Mouse (Mus musculus): ENCODE results near the gene Zbtb20.

The Zbtb20 gene

DNA sequence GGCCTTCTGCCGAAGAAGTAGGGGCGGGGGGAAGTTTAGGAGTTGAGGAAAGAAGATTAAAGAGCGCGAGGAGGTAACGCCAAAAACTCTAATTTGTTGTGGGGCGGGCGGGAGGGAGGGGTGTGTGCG is at the start of gene Zbtb20:
Gene Zbtb20, plus strand, starts transcription at position 30 of the 129 bp plus-strand sequence.
- no peak for DNase-seq (ENCODE audit: low read depth in 1 of 2, low spot score in 2 of 2)

- no peak for DNase-seq (ENCODE audit: low read depth in 1 of 2, low spot score in 2 of 2)
Observed at GRCm38 (mm10) chr16:42835940-42836339, 39.7 kb upstream of the Zbtb20 start.

DNA sequence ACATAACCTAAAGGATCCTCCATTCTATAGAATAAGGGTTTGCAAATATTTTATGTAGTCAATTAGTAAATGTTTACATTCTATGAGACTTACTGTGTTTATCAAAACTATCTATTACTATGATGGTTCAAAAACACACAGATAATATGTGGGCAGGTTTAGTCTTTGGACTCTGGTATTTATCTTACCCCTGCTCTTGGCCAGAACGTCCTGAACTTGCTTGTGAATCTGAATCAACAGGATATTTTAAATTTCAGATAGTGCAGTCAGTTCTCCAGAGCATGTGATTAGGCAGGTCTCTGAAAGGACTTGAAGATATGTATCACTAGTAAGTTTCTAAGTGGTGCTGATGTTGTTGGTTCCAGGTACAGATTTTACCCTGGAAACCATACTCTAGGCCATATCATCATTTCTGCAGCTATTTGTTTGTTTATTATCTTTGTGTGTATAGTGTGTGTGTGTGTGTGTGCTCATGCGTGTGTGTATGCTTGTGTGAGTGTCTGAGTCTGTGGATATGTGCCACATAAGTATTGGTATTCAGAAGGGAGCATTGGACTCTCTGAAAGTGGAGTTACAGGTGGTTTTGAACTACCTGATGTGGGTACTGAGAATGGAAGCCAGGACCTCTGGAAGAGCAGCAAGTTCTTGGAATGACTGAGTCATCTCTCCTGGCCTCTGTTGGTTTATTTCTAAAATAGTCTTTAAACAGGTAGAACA is 39.1 kb upstream of the Zbtb20 start:
- no peak for DNase-seq (ENCODE audit: low read depth in 1 of 2, low spot score in 2 of 2)

DNA sequence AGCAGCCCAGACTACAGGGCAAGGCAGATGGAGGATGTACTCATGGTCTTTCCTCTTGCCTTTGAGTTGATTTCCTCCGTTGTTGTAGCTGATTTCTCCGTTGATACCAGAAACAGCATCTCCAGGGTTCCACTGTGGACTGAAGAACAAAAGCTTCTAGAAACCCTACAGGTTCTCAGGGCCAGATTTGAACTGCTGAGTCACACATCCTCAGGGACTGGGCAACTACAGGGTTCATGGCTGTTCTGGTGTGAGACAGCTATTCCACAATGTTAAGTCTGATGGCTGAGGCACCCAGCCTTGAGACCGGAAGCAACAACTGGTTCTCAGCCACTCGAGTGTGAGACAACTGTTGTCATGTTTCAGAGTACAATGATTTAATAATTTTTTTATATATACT is 37.5 kb upstream of the Zbtb20 start:
- DNase-seq (ENCODE audit: low read depth in 1 of 2, low spot score in 2 of 2) = no peak

DNA sequence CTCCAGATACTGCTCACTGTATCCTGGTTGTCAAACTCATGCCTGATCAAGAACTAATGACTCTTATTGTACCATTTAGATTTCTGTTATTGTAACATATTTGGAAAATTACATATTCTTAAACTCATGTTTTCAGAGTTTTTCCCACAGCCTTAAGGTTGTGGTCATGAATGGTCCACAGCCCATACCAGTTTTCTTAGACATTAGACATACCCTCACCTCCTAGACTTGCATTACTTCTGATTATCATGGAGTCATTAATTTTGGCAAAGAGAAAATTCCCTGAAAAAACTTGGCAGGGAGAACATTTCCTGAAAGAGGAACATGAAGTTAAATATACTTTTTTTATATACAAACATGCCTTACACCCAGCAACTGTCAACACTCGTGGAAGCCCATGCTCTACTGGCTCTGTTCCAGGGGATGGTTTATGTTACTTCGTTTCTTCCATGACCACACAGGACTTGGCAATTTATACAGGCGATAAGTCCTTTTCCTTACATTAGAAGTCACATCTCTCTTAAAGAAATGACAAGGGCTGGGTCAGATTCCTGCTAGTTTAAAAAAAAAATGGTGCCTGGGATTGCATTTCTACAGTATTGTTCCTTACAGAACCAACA is 18.0 kb upstream of the Zbtb20 start:
- DNase-seq (ENCODE audit: low read depth in 1 of 2, low spot score in 2 of 2) = no peak

GRCm38 (mm10) chr16:42859251-42859650 is 16.4 kb upstream of the Zbtb20 start:
- no peak for DNase-seq (ENCODE audit: low read depth in 1 of 2, low spot score in 2 of 2)

DNA sequence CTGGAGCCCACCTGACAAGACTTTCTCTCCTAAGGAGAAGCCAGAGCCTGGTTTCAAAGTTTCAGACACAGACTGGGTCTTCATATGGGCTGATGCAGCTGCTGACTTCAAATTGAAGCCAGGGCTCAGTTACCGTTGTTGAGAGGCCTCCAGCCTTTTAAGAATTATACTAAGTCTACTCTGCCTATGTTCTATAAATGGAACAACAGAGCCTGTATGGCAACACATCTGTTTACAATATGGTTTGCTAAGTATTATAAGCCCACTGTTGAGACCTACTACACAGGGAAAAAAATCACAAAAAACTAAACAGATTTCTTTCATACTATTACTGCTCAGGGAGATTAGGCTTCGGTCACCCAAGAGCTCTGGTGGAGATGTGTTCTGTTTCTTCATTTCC is 12.4 kb upstream of the Zbtb20 start:
- DNase-seq (ENCODE audit: low read depth in 1 of 2, low spot score in 2 of 2) = no peak

- no peak for DNase-seq (ENCODE audit: low read depth in 1 of 2, low spot score in 2 of 2)
Observed at GRCm38 (mm10) chr16:42866061-42866460, 9.6 kb upstream of the Zbtb20 start.

DNA sequence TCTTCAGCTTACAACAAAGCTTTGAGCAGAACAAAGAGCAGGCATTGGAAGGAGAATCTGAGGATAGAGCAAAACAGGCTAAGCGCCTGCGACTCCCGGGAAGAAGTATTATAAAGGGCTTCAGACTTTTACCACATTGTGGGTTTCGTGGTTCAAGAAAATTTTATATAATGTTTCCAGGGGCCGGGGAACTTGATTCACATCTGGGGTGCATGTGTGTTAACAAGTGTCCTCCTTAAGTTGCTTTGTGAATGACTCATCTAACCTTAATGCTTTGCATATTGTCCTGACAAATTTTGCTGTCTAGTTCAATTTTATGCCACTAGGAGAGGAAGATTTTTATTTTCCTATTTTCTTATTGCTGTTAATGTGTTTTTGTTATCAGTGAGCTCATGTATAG is 3.6 kb upstream of the Zbtb20 start:
- DNase-seq (ENCODE audit: low read depth in 1 of 2, low spot score in 2 of 2) = no peak

- DNase-seq (ENCODE audit: low read depth in 1 of 2, low spot score in 2 of 2) = no peak
Observed at GRCm38 (mm10) chr16:42873942-42874341, 1.7 kb upstream of the Zbtb20 start.

GRCm38 (mm10) chr16:42874456-42874855 is 1.2 kb upstream of the Zbtb20 start:
- no peak for DNase-seq (ENCODE audit: low read depth in 1 of 2, low spot score in 2 of 2)

DNA sequence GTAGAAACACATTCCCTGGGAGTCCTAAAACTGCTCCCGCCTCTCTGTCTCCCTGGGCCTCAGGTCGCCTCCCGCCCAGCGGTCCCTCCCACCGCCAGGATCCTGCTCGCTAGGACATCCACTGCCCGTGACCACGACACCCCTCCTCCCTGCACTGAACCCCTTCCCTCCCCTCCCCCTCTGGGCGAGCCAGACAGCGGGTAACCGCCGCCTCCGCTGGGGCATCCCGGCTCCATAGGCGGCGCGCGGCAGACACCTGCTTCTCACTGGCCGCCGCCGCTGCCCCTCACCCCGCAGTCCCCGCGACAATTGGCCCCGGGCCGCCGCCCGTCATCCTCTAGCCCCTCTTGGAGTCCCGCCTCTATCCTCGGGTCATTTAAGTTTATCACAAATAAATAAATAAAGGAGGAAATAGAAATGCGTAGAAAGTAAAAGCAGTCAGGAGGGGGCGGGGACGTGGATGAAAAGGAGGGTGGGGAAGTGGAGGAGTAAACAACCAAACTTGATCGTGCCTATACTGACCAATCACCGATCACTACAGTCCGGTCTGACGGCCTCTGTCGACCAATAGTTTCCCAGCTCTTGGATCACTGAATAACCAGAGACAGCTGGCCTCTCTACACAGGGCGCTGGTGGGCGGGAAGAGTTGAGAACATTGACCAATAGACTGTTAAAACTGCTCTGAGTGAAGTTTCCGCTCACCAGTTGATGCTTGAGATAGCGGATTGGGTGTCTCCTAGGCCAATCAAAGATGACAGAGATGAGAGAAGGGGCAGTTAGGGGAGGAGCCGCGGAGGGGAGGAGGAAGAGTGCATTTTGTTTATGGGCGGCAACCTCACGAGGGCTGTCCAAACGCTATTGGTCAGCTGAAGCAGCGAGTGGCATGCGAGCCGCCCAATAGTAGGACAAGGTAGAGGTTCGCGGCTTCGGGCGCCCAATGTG is 500 bp upstream of the Zbtb20 start:
- DNase-seq (ENCODE audit: low read depth in 1 of 2, low spot score in 2 of 2) = peak; percentile 97

GRCm38 (mm10) chr16:42876021-42877000 is 630 bp downstream of the Zbtb20 start:
- DNase-seq (ENCODE audit: low read depth in 1 of 2, low spot score in 2 of 2) = peak; percentile 23 to 26

DNA sequence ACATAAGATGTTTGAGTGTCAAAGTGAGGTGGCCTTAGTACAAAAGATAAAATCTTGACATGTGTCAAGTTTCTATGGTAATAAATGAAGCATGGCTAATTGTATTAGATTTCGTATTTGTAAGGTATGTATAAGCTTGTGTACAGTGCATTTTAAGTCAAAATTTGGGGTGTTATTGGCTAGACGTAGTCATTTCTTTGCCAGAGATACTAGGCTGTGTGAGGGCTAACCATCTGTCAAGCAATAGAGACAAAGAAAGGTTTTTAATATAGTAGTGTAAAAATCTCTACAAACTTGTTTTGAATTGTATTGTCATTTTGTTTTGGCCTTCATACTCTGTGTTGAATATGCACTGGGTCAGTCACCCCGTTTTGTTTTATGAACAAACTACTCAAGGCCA is 4.4 kb downstream of the Zbtb20 start:
- no peak for DNase-seq (ENCODE audit: low read depth in 1 of 2, low spot score in 2 of 2)

- no peak for DNase-seq (ENCODE audit: low read depth in 1 of 2, low spot score in 2 of 2)
Observed at GRCm38 (mm10) chr16:42885538-42885937, 9.9 kb downstream of the Zbtb20 start.

- DNase-seq (ENCODE audit: low read depth in 1 of 2, low spot score in 2 of 2) = no peak
Observed at GRCm38 (mm10) chr16:42885964-42886363, 10.3 kb downstream of the Zbtb20 start.

DNA sequence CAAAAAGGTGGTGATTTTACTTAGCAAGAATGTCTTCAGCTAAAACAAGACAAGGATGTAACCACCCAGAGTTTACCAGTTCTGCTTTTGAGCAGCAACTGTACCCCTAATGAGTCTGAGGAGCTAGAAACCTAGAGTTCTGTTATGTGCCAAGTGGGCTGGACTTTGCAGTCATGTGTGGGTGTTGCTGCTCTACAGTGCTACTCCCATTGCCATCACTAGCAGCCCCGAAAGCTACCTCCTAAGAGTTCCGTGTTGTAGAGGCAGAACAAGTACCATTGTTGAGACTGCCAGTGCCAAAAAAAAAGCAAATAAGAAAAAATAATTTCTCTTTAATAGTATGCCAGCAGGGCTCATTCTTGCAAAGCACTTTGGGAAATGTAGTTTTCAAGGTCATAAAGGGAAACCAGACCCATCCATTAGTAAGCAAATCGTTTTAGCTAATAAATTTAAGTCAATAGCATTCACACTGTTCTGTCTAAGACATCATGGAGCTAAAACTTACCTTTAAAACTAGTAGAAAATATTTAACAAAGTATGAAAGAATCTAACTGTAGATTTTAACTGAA is 21.5 kb downstream of the Zbtb20 start:
- DNase-seq (ENCODE audit: low read depth in 1 of 2, low spot score in 2 of 2) = peak in 1 of 2 experiments; percentile 9

DNA sequence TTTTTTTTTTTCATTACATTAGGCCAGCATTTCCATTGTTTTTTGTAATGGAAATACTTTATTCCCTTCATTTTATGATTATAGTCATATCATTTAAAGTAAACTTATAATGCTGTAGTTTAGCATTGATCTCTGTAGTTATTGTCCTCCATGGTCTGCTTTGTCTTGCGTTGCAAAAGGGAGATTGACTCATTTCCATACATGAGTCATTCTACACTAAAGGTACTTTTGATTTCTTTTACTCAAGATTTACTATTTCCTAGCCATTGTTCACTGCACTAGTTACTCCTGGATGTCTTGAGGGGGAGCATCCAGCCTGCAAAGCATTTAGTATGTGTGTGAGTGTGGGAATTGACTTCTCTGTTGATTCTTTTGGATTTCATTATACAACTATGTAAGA is 24.6 kb downstream of the Zbtb20 start:
- DNase-seq (ENCODE audit: low read depth in 1 of 2, low spot score in 2 of 2) = no peak

DNA sequence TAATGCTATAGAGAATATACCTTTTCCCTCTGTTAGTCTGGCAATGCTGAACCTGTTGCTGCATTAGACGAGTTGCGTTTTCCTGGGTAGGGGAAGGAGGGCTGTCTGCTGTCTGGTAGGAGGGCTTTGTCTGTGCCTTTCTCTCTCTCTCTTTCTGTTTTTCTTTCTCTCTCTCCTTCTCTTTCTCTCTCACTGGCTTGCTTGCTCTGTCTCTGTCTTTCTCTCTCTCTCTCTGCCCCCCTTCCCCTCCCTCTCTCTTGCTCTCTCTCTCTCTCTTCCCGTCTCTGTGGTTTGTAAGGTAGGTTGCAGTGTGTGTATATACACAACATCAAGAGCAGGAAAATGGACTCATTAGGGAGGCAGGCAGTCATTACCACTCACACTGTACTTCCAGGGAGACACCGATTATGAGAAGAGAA is 31.6 kb downstream of the Zbtb20 start:
- no peak for DNase-seq (ENCODE audit: low read depth in 1 of 2, low spot score in 2 of 2)

GRCm38 (mm10) chr16:42908381-42908780 is 32.7 kb downstream of the Zbtb20 start:
- no peak for DNase-seq (ENCODE audit: low read depth in 1 of 2, low spot score in 2 of 2)

DNA sequence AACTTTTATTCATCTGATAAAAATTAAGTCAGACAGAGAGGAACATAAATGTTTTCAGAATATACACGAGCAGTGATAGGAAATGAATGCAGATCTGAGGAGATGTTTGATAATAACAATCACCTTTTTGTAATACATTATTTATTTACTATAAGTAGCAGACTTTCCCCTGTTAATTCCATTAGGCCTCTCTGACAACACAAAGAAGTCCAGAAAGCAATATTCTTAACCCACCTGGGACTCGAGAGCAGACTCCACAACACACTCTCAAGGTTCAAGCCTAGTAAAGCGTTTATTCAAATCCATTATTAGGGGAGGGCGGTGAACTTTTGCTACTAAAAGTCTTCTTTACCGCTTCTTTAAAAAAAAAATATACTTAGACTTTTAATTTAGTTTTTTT is 33.2 kb downstream of the Zbtb20 start:
- DNase-seq (ENCODE audit: low read depth in 1 of 2, low spot score in 2 of 2) = no peak

All from monocyte, adult 2 months (primary cell).